Mouse (Mus musculus) right cerebral cortex, adult 18-20 months (tissue): ENCODE measurements around the gene Naa10.

ENCODE experiments used
- DNase-seq: peaks from one replicate; pipeline ENCODE4 v3.0.0; 2022; ENCODE audit warnings: mixed read lengths

Gene Naa10

DNA sequence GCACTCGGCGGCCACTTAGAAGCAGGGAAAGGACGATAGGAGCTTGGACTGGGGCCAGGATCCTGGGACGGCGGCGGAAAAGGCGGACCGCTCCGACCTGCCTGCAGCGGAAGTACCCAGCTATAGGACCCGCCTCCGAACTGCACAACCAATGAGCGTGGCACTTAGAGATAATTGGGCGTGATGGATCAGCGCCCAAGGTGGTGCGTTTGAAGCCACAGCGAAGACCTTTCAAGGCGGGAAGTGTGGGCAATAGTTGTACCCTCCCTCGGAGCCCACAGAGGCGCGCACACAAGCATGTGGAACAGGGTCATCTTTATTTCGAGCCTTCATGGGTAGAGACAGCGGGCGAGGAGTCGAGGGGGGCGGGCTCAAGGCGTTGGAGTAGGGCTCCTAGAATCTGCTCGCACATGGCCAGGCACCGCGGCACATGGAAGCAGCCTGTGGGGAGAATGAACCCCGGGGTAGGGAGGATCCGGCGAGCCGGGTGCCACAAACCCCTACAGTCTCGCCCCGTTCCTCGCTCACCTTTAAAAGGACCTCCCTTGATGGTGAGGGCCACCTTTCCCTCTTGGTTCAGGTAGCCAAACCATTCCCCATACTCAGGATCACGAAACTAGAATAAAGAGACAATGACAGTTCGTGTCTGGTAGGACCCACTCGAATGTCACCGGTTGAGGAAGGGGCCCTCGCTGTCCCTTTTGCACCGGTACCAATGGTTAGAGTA is at the start of gene Naa10, which contains the start of gene Arhgap4:
TSS of gene Naa10 (minus strand) at position 122 of the 727 bp plus-strand sequence.
TSS of gene Arhgap4 (minus strand) at position 48 of the 727 bp plus-strand sequence.
- DNase-seq, result peak; percentile 88

DNA sequence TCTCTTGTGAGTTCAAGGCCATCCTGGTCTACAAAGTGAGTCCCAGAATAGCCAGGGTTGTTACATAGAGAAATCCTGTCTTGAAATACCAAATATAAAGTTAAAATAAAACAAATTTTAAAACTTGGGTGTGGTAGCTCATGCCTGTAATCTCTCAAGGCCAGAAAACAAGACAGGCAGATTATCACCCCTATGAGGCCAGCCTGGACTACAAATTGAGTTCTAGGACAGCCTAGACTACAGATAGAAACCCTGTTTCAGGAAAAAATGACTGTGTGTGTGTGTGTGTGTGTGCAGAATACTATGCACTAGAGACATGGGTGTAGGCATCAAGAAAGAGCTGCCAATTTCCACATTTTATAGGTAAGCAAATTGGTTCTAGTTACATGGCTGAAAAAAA is 49.0 kb upstream of the Naa10 start:
- DNase-seq, result no peak

DNA sequence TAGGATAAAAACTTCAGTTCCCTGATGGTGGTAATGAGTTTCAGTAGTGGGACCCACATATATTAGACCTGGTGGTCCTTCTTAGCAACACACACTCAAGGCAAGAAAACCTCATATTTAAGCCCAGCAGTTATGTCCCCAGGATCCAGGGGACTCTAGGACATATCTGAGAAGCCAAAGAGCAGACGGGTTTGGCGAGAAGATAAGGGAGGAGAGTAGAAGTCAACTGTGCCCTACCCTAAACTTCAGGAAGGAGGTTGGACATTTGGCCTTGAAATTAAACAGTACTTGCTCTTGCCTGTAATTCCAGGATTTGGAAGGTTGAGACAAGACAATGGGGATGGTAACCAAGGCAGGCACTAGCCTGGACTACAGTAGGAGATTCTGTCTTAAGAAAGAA is 48.0 kb upstream of the Naa10 start:
- no peak for DNase-seq

DNA sequence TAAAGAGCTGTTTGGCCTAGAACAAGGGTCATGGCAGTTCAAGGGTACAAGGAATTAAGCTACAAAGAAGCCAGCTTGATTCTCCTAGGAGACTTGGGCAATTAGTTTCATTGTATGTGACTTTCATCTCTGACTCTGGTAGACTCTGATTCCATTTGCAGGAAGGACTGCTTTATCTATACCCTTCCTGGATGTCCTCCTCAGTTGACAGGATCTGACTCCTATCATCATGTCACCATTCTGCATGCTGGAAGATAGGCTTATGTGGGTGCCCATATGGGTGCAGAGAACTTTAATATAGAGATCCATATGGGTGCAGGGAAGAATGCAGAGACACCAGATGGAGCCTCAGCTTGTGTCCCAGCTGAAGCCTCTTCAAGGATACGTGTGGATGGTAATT is 47.4 kb upstream of the Naa10 start:
- DNase-seq, result no peak

DNA sequence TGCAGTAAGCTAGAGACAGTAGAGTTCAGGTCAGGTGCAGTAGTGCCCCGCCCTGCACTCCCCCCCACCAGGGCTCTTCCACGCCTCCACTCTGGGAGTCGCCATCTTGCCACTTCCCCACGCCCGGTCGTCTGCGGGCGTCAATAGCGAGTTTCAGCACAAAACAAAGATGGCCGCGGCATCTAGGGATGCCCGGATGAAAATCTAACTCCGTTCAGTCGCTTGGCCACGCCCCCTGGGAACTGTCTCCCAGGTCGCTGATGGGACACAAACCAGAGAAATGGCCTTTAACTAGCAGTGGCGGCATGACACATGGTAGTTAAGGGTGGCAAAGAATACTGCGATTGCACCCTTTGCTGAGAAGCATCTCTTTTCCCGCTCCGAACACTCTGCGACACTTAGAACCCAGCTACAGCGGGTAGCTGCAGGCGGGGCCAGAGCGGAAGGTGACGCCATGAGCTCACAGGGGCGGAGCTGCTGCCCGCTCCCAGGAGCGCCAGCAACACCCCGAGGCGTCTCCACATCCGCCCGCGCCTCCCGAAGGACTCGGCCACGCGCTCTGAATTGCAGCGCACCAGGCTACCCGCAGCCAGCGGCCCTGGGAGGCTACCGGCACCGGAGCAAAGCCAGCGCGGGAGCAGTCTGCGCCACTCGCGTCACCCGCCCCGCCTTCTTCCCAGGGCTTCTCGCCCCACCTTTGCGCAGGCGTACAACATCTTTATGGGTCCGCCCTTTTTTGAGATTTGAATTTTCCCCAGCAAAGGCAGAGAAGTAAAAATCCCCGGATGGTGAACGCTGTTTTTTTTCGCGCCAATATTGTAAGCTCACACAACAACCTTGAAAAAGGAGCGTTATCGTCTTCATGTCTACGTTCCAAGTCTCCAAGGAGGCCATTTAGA is 45.7 kb upstream of the Naa10 start:
- peak; percentile 91 for DNase-seq

DNA sequence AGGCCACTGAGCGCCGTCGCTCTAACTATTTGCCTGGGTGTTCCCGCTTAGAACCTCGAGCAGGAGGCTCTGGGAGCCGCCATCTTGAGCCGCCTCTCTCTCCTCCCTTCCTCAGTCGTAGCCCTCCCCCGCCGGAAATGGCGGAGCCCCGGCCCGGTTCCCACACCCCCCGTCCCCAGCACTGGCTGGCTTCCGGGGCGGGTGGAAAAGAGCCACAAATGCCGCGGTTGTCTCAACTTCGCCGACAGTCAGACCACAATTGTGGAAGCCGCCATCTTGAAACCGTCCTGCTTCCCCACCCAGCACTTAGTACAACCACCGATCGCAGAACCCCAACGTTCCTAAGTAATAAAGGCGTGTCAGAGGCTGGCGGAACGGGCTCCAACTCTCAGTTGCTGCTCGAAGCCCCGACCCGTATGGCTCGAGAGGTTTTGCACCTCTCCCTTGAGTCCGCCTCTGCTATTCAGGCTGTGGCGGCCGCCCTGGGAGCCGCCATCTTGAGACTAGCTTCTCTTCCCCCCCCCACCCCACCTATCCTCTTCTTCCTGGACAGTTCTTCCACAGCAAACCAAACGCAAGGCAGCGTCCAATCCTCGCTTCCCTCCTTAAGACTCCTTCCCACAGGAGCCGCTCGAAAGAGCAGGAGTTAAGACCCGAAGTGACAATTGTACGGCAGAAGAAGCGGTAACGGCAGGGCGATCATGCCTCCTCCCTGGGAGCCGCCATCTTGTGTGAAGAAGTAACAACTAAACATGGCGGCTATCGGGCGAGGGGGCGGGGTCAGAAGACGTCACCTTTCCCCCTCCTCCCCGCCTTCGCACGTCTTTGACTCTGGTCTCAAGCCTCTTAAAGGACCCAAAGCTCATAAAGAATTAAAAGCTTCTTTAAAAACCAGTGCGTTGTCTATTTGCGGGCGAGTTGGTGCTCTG is 44.8 kb upstream of the Naa10 start, which contains the start of gene Hcfc1:
TSS of gene Hcfc1 (minus strand) at position 110 of the 929 bp plus-strand sequence.
- peak; percentile 88 for DNase-seq

DNA sequence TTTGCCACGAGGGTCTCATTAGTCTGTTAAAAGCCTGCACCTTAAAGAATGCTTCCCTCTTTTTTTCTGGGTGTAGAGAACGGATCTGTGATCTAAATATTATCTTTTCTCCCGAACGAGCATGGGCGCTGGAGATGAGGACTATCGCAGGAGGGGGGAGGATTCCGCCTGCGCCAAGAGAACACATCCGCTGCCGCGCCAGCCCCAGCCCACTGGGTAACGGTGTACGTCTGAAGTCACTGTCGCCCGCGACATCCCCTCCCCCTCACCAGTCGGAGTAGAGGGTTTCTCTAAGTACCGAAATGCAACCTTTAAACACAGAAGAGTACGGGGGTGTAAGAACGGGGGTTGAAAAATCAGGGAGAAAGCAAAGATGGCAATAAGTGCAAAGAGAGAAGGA is 43.6 kb upstream of the Naa10 start:
- peak; percentile 75 for DNase-seq

DNA sequence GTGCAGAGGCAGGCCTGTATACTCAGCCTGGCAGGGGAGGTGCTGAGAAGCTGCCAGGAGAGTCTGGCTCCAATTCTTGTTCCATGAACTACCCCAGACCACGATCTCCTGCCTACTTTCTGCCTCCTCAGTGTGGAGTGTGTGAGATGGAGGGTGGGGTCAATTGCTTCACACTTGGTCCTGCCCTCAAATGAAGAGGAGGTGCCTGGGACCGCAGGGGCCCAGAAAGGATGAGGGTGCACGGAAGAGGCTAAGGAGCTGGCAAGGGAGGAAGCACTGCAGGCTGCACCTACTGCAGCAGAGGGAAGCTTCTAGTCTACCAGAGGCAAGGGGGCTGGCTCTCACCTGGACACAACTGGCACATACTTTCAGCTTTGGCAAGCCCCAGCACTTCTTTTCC is 42.6 kb upstream of the Naa10 start:
- no peak for DNase-seq

DNA sequence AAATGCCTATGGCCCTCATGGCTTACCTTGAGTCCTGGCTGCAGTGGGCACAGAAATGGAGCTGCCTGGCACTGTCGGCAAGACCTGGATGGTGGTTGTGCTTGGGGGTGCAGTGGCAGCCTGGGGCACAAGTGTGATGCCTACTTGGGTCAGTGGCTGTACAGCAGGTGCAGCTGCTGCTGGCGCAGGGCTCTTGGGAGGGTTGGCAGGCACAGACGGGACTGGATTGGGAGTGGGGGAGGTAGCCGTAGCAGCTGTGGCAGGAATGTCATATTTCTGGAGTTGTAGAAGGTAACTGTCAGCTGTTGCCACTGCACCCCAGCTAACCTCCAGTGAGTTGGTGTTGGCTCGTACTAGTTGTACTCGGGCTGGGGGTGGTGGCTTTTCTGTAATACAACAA is 33.2 kb upstream of the Naa10 start:
- no peak for DNase-seq

DNA sequence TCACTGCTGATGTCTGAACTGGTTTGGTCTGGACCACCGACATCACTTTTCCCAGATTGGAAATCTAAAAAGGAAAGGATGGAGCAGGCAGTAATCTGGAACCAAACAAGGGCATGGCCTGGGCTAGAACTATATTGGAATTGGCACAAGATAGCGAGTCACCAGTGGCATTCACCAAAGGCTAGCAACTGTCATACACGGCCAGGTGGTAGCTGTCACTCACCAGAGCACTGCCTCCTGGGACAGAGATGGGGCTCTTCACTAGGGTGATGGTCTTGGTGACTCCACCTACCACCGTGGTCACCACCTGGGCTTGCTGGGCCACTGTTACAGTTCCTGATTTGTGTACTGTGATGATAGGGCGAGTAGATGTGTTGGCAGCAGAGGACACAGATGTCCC is 30.9 kb upstream of the Naa10 start:
- DNase-seq, result no peak

DNA sequence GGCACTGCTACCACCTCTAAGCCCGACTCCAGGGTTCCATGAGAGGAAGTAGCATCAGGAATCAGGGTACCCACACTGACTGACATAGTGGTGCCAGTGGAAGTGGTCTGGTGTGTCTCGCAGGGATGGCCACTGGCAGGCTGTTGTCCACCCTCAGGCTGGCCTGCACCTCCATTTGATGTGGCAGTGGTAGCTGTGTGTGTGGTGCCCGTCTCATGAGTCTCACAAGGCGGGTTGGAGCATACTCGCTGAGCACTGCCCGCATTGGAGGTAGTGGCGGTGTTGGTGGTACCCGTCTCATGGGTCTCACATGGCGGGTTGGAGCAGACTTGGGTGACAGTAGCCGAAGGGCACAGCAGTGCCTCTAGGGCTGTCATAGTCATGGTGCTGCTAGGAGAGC is 27.6 kb upstream of the Naa10 start:
- no peak for DNase-seq

DNA sequence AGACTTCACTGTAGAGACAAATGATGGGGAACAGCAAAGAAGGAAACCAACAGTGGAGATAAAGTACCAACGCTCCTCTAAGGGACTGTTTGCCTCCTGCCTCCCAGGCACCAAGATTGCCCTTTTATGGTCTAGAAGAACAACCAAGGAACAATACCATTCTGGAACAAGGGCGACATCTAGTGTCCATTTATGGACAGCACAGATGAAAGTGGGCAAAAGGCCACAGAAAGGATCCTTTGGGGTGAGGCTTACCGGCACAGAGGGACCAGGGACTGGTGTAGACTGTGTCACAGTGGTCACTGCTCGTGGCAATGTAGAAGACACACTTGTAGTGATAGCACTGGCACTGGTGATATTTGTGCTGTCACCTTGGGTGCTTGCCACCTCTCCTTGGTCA is 26.9 kb upstream of the Naa10 start:
- DNase-seq, result peak; percentile 15

DNA sequence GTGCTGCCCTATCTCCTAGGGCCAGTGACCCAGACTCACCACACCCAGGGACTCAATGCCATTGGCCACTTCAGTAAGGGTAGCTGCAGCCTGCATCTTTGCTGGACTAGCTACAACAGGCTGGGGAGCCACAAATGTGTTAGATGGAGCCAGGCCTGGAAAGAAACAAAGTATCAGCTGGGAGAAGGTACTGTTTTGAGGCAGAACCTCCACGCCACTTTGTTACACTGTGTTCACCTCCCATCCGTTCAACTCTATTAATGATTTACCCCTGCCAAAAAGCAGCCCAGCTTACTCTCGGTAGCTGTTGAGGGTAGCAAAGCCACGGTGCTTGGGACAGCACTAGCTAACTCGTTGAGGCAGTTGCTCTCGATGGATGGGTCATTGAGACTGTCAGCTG is 25.2 kb upstream of the Naa10 start:
- DNase-seq, result no peak

DNA sequence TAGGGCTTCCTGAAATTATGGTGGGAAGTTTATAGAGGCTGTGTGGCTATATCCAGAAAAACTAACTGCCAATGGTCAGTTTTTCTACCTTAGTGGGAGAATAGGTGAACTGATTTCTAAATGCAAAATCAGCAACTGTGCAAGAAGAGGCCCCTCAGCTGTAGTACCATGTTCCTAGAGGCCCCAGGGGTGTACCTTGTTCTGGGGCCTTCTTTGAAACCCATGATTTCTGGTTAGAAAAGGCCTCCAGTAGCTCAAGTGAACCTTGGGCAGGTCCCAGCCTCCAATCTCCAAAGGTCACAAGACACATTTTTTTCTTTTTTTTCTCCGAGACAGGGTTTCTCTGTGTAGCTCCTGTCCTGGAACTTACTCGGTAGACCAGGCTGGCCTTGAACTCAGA is 20.6 kb upstream of the Naa10 start:
- DNase-seq, result no peak

DNA sequence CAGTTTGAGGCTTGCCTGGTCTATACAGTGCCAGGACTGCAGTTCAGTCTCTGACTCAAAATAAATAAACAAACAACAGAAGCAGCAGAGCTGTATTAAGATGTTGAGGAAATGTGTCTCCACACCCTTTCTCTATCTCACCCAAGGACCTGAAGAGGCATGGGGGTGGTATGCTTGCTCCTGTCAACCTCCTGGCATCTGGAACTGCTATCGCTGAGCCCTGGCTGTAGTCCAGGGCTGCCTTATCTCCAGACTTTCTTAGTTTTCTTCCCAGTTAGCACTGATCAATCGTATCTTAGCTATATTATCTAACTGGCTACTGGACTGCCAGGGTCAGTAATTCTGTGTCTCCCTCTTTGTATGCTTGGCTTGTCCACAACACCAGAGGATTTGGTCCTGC is 20.1 kb upstream of the Naa10 start:
- no peak for DNase-seq

DNA sequence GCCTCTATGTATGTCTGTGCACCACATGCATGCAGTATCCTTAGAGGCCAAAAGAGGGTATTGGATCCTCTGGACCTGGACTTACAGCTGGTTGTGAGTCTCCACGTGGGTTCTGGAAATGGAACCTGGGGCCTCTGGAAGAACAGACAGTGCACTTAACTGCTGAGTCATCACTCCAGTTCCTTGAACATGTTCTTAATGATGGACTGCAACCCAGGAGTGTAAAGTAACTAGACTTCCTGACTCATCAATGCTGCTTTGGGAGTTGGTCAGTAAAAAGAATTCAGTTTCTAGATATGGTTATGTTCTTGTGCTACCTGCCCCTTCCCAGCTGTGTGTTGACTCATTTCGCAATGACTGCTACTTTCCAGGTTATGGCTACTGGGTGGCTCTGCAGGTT is 10.1 kb upstream of the Naa10 start:
- DNase-seq, result no peak

DNA sequence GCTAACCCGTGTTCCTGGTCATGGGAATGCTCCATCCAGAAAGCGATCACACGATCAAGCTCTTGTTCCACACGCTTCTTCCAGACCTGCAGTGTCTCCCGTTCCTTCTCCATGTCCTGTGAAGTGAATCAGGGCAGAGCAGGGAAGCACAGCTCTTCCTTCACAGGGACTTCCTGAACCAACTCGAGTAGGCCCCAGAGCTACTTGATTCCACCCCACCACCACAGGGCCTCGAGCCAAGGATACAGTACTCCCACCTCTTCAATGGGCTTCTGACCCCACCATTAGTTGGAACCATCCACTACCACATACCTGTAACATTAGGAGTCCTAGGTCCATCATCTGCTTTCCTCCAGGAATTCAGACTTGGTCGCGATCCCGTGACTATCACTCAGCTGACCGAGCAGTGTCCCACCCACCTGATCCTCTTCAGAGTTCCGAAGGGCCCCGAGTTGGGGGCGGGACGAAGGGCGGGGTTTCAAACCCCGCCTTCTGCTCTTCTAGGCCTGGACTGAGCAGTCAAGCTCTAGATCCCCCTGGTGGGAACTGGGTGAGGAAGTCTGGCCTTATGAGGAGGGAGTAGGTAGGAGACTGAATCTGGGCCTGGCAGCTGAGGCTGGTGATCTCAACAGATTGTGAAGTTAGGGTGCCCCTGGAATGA is 8.8 kb upstream of the Naa10 start, which contains the start of gene Renbp:
TSS of gene Renbp (minus strand) at position 449 of the 661 bp plus-strand sequence.
- DNase-seq, result peak; percentile 13

DNA sequence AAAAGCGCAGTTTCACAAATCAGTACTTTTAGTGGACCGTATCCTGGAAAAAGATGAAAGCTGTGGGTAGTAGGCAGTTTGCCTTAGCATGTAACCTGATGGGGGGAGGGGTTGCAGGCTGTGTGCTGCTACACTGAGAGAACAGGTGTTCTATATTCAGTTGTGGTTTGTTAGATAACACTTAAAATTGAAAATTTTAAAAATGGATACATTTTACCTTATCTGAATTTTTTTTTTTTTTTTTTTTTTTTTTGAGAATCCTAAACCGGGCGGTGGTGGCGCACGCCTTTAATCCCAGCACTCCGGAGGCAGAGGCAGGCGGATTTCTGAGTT is 772 bp upstream of the Naa10 start:
- DNase-seq, result no peak

DNA sequence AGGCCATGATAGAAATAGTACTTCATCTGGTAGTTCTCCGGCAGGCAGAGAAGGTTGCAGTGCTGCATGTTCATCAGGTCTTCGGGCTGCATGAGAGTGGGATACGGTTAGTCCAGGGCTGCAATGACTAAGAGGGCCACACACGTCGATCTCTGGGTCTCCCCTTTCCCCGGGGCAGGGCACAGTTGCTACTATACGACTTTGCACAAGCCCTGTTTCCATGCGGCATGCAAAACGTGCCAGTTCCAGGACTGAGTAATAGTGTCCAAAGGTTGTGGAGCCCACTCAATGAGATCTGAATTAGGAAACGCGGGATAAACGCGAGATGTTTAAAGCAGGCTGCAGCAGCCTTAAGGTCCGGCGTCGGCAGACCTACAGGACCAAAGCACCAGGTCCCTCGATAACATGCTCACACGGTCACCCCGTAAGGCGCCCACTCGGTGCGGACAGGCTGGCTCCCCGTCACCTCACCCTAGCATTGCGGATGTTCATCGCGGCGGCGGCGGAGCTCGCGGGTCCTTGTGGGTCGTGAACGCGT is 390 bp downstream of the Naa10 start:
- DNase-seq, result no peak

DNA sequence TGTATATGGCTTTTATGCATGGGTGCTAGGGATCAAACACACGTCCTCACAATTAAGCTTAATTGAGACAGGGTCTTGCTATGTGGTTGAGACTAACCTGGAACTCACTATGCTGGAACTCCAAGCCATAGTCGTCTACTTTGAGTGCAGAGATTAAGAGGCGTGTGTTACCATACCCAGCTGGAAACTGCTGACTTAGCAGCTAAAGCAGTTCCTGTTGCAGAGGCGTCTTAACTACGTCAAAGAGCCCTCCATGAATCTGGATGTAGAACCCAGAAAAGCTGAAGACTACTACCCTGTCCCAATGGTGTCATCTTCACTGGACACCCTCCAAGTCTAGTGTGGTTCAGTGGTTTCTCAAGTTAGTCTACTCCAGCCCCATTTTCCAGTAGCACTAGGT is 3.1 kb downstream of the Naa10 start:
- no peak for DNase-seq

DNA sequence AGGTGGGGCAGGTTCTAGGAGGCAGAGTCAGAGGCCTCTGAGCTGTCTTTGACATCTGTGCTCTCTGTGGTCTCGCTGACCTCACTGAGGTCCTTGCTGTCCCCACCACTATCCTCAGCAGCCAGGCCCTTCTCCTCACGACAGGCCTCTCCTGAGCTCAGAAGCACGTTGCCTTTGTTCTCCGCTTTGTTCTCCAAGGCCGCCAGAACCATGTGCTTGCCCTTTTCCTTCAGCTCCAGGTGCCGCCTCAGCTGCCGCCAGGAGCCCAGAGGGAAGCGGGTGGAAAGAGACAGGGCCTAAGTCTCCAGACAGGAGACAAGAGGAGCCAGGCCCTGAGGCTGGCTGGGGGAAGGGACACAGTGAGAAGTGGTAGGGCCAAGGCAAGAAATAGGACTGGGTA is 4.8 kb downstream of the Naa10 start:
- DNase-seq, result no peak
